Mouse (Mus musculus) embryonic facial prominence, embryonic 14.5 days (tissue): ENCODE measurements around the gene Lhx2. TPM values are rescaled to one million over a fixed set of nuclear protein-coding genes. Genes with fewer than 3 reads are reported as not detected.

ENCODE experiments used
- ATAC-seq: fragments of 200-750 bp; cut with Nextera tagmentation; 2 replicates; pipeline ENCODE4 v1.8.0; 2017; ENCODE audit warnings: low read depth, moderate number of reproducible peaks, moderate TSS enrichment
- DNase-seq: peaks from one replicate; pipeline ENCODE4 v3.0.0-alpha.2; 2015; ENCODE audit warnings: low spot score
- H3K27ac ChIP-seq: fragments of 300-500 bp; sonication (generic); replicated peaks from 2 replicates; pipeline ENCODE4 v1.5.1; 2014; ENCODE audit warnings: low read depth, mild to moderate bottlenecking, low read length, moderate library complexity
- H3K27me3 ChIP-seq: fragments of 300-500 bp; sonication (generic); replicated peaks from 2 replicates; pipeline ENCODE4 v1.6.1; 2014; ENCODE audit warnings: low read length; ENCODE audit not compliant: control insufficient read depth, insufficient read depth
- H3K36me3 ChIP-seq: fragments of 300-500 bp; sonication (generic); 2 replicates; pipeline ENCODE4 v1.6.1; 2014; ENCODE audit warnings: low read length, mixed read lengths; ENCODE audit not compliant: control insufficient read depth, insufficient read depth
- H3K4me1 ChIP-seq: fragments of 300-500 bp; sonication (generic); 2 replicates; pipeline ENCODE4 v1.6.1; 2014; ENCODE audit warnings: antibody characterized with exemption, low read length; ENCODE audit not compliant: control insufficient read depth, insufficient read depth
- H3K4me2 ChIP-seq: fragments of 300-500 bp; sonication (generic); 2 replicates; pipeline ENCODE4 v1.6.1; 2014; ENCODE audit warnings: low read depth, mild to moderate bottlenecking, low read length, moderate library complexity, mixed read lengths
- H3K4me3 ChIP-seq: fragments of 300-500 bp; sonication (generic); 2 replicates; pipeline ENCODE4 v1.5.1; 2014; ENCODE audit warnings: low read depth, mild to moderate bottlenecking, low read length
- H3K9ac ChIP-seq: fragments of 300-500 bp; sonication (generic); 2 replicates; pipeline ENCODE4 v1.6.1; 2014; ENCODE audit warnings: low read depth, mild to moderate bottlenecking, low read length, moderate library complexity, mixed read lengths
- H3K9me3 ChIP-seq: fragments of 300-500 bp; sonication (generic); 2 replicates; pipeline ENCODE4 v1.6.1; 2016; ENCODE audit warnings: low read length; ENCODE audit not compliant: control insufficient read depth
- WGBS: fragments of 180-500 bp; shearing (Covaris S2); extraction: QIAGEN DNeasy Blood & Tissue Kit; methylation state at CpG from one replicate; pipeline ENCODE4 v1.1.7; 2014; 5-methylcytosine and 5-hydroxymethylcytosine counted together
- polyA plus RNA-seq: library from polyadenylated mRNA; unstranded; fragments of >200 nt; fragmentation: Nextera tagmentation; extraction: Ambion mirVana; gene quantifications from 2 replicates; pipeline ENCODE4 v1.2.1, GENCODE M21; 2014

Gene Lhx2
- polyA plus RNA-seq, 1 experiment from 2014 or later = 10.4 TPM

DNA sequence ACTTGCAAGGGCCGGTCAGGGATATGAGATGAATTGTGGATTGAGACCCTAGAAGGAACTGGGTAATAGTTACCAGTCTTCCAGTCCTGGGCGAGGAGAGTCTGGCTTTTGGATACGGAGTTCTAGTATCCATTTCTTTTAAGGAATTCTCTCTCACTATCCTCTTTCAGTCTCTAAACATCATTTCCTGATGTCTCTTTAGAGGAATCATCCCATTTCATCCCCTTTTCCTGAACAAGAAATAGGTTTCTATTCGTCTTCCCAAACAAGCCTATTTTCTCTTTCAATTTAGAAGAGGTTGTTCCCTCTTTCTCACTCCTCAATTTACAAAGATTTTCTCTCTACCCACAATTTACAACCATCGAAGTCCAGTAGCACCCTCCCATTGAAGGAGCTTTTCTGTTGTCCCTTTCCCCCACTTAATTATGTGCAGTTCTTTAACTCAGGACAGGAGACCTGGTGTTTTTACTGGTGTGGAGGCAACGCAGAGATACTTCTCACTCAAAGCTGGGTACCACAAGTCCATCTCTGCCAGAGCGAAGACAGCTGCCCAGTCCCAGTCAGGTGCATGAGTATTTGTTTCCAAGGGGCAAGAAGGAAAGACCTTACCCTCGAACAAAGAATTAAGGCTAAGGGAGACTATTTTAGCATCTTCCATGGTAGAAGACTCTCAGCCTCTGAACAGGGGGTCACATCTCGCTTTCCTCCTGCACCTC lies 987 bp downstream of the Lhx2 start:
- no peak for ATAC-seq
- peak overlapping the region; percentile 86 for H3K4me2 ChIP-seq
- no peaks in the 10 kb centered on the region for H3K36me3 ChIP-seq
- peak overlapping the region; percentile 60 for H3K9ac ChIP-seq
- peak overlapping the region; percentile 45 for H3K4me3 ChIP-seq
- peaks cover 100% of the 10 kb centered on the region for H3K27me3 ChIP-seq
- 3% methylated on average over 9 of the region's 9 CpGs for whole genome bisulfite sequencing
- no peaks in the 10 kb centered on the region for H3K9me3 ChIP-seq
- no peak for DNase-seq
- peaks cover 6% of the 10 kb centered on the region; the same call in 1 of the 2 replicates for H3K4me1 ChIP-seq
- H3K27ac ChIP-seq = no peak overlapping the region

DNA sequence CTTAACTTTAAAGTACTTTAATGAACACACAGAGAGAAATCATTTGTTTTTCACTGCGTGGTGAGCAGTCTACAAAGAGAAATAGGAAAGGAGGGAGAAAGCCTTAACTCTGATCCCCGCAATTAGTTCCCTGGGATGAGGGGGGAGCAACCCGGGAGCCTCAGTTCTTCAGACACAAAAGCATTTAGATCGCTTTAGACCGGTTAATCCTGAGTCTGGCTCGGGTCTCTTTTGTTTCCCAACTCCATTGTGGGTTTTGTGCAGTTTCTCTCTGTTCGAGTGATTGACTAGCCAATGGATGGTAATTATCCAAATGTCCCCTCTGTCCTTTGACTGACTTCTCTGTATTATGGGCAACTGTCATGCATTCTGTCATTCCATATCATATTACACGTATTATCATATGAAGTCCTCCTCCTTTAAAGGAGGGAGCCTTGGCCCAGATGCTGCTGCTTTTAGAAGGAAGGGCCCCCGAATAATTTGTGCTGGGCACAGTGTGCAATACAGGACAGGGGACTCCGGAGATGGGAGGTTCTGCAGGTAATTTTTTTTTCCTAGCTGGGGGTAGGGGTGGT lies 1.6 kb downstream of the Lhx2 start:
- Histone ChIP-seq H3K4me3 (peak overlapping the region; percentile 45; the same call in 1 of the 2 replicates), H3K27ac (no peak overlapping the region), H3K9me3 (no peaks in the 10 kb centered on the region), H3K9ac (no peak overlapping the region), H3K4me1 (peaks cover 6% of the 10 kb centered on the region; the same call in 1 of the 2 replicates), H3K36me3 (no peaks in the 10 kb centered on the region), H3K27me3 (peaks cover 100% of the 10 kb centered on the region), H3K4me2 (no peak overlapping the region)
- ATAC-seq (no peak), DNase-seq (no peak)
- 3% methylated on average over 10 of the region's 10 CpGs for WGBS

DNA sequence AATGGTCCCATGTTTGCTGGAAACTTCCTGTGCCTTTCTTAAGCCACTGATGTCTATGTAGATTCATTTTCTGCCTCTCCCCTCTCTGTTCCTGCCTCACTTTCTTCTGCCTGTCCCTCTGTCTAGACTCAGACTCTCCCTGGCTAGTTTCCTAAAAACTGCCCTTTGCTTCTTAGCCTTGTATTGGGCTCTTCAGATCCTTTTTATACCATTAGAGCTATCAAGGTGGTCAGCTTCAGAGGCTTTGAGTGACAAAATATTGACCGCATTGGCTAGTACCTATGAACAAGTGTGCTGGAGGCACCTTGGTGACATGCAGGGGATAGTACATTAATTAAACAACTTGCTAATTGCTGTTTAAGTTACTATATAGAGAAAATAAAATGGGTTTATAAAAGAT lies 4.5 kb downstream of the Lhx2 start:
- Histone ChIP-seq H3K36me3 (no peaks in the 10 kb centered on the region), H3K27ac (no peak overlapping the region), H3K9ac (no peak overlapping the region), H3K4me3 (no peak overlapping the region), H3K4me1 (peaks cover 11% of the 10 kb centered on the region; the same call in 1 of the 2 replicates), H3K27me3 (peaks cover 100% of the 10 kb centered on the region), H3K4me2 (no peak overlapping the region), H3K9me3 (no peaks in the 10 kb centered on the region)
- no peak for ATAC-seq
- DNase-seq = no peak
- WGBS = 22% methylated on average over 1 of the region's 1 CpGs

DNA sequence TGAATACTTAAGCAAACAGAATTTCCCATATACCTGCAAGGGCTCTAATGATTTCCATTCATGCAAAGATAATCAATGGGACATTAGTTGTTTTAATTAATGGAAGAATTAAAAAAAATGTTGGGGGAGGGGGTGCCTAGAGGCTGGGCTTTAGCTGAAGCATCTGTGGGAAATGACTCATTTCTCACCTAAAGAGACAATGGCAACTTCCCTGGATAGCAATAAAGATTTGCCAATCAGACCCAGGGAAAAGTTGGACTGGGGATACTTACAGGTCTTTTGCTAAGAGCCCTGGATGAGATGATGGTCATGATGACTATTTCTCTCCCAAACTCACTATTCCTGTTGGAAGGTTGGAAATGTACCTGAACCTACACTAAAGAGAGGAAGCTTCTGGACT lies 5.6 kb downstream of the Lhx2 start:
- H3K36me3 ChIP-seq = no peaks in the 10 kb centered on the region
- H3K4me2 ChIP-seq = no peak overlapping the region
- no peak overlapping the region for H3K27ac ChIP-seq
- H3K9ac ChIP-seq = no peak overlapping the region
- no peak for DNase-seq
- H3K27me3 ChIP-seq = peaks cover 100% of the 10 kb centered on the region
- H3K4me3 ChIP-seq = no peak overlapping the region
- no peaks in the 10 kb centered on the region for H3K9me3 ChIP-seq
- peaks cover 6% of the 10 kb centered on the region; the same call in 1 of the 2 replicates for H3K4me1 ChIP-seq
- no peak for ATAC-seq

DNA sequence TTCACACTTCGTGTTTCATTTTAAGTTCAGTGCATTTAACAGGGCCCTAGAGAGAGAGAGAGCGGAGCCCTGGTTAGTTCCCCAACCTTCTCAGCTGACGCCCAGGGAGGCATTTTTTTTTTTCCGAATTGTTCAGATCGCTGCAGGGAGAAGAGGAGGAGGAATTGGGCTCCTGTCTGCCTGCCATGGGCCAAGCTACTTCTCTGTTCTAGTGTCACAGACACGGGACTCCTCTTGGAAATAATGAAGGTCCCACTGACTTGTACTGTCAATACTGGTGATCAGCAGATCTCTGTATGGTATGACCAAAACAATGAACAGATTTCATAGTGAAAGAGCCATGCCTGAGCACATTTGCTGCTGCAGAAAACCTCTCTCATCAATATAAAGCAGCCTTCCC lies 7.3 kb downstream of the Lhx2 start:
- 6% methylated on average over 6 of the region's 6 CpGs for WGBS
- no peaks in the 10 kb centered on the region for H3K36me3 ChIP-seq
- H3K9me3 ChIP-seq = no peaks in the 10 kb centered on the region
- H3K4me2 ChIP-seq = no peak overlapping the region
- DNase-seq (no peak), ATAC-seq (no peak)
- H3K27ac ChIP-seq = no peak overlapping the region
- no peak overlapping the region for H3K4me3 ChIP-seq
- peaks cover 10% of the 10 kb centered on the region for H3K4me1 ChIP-seq
- H3K9ac ChIP-seq = no peak overlapping the region
- peaks cover 100% of the 10 kb centered on the region for H3K27me3 ChIP-seq

DNA sequence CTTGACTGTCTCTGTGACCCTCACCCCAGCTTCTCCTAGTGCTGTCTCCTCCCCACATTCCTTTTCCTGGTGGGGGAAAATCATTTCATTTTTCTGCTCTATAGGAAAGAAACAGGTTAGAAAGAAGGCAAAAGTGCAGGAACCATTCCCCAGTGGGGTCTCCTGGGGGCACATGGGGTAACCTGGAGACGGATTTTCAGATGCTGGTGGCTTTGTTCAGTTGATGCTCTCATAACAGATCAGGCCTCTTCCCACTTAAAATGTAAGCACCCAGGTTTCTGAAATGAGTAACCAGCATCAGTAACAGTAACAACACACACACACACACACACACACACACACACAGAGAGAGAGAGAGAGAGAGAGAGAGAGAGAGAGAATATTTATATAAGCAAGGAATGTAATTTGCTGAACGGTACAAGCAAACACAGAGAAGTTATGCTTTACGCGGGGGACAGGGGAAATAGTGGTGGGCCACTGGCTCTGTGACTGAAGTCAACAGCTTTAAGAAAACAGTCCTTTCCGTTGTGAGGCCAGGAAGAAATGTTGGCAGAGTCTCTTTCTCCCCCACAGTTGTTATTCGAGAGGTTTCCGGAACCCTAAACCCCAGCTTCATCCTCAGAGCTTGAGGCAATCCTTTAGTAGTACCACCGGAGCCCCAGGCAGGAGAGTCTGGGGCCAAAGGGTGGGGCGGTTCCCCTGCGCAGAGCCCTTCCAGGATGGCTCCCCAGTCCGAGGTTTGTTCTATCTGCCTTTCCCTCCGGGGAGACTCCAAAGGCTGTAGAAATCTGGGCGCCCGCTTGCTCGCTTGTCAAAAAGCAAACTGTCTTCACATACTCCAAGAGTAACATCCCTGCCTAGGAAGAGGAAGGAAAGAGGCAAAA lies 8.0 kb downstream of the Lhx2 start:
- Histone ChIP-seq H3K4me2 (peak overlapping the region; percentile 53), H3K4me3 (peak overlapping the region; percentile 37), H3K27me3 (peaks cover 100% of the 10 kb centered on the region), H3K4me1 (peaks cover 14% of the 10 kb centered on the region), H3K9ac (peak overlapping the region; percentile 30; the same call in 1 of the 2 replicates), H3K27ac (no peak overlapping the region; the same call in 1 of the 2 replicates), H3K9me3 (no peaks in the 10 kb centered on the region), H3K36me3 (no peaks in the 10 kb centered on the region)
- ATAC-seq (no peak), DNase-seq (no peak)
- WGBS = 2% methylated on average over 15 of the region's 15 CpGs

DNA sequence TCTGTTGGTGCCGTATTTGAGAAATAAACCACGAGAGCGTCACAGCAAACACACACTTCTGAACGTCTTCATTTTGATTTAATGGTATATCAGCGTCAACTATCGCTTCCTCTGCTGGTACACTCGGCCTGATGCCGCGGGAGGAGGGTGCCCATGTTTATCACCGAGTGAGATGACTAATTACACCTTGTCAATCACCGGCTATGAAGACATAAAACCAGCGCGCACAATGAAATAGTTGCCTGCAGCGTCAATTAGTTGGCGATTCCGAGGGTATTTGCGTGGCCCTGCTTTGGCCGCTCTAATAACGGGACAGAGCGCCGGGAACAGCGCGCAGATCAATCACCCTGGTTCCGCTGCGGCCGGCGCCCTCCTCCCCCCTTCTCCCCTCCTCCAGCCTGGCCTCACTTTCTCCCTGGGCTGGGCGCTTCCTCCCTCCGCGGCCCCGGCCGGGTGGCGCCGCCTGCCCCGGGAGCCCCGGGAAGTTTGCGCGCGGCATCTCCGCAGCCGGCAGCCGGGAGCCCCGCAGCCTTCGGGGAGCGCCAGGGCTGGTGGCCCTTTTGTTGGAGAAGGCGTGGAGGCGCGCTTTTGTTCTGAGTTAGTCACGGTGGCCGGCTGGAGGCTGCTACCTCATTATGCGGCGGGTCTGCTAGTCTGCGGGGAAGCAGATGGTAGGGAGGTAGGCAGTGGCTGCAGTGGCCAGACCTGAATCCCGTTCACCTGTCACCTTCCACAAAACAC lies 8.9 kb downstream of the Lhx2 start:
- no peak for DNase-seq
- H3K4me1 ChIP-seq = peaks cover 14% of the 10 kb centered on the region
- ATAC-seq = no peak
- no peaks in the 10 kb centered on the region for H3K9me3 ChIP-seq
- peak overlapping the region; percentile 37 for H3K4me3 ChIP-seq
- peaks cover 100% of the 10 kb centered on the region for H3K27me3 ChIP-seq
- peak overlapping the region; percentile 30 for H3K9ac ChIP-seq
- WGBS = under 1% methylated on average over 48 of the region's 54 CpGs
- no peak overlapping the region for H3K27ac ChIP-seq
- no peaks in the 10 kb centered on the region for H3K36me3 ChIP-seq
- H3K4me2 ChIP-seq = peak overlapping the region; percentile 53
